Mouse (Mus musculus) hindbrain, embryonic 13.5 days (tissue): Measurements from ENCODE around the gene Pik3ap1. TPM values are rescaled to one million over a fixed set of nuclear protein-coding genes. Genes with fewer than 3 reads are reported as not detected.

ENCODE experiments used
- ATAC-seq: fragments of 200-750 bp; cut with Nextera tagmentation; 2 replicates; pipeline ENCODE4 v1.8.0; 2017; ENCODE audit warnings: moderate TSS enrichment; ENCODE audit not compliant: low FRiP score
- H3K27ac ChIP-seq: fragments of 300-500 bp; sonication (generic); 2 replicates; pipeline ENCODE4 v1.5.1; 2015; ENCODE audit warnings: inconsistent platforms, mild to moderate bottlenecking, moderate library complexity
- H3K27me3 ChIP-seq: fragments of 300-500 bp; sonication (generic); 2 replicates; pipeline ENCODE4 v1.6.1; 2015; ENCODE audit warnings: mild to moderate bottlenecking, inconsistent platforms
- H3K36me3 ChIP-seq: fragments of 300-500 bp; sonication (generic); 2 replicates; pipeline ENCODE4 v1.6.1; 2015; ENCODE audit warnings: mild to moderate bottlenecking, inconsistent platforms
- H3K4me1 ChIP-seq: fragments of 300-500 bp; sonication (generic); replicated peaks from 2 replicates; pipeline ENCODE4 v1.6.1; 2015; ENCODE audit warnings: inconsistent platforms
- H3K4me2 ChIP-seq: fragments of 300-500 bp; sonication (generic); 2 replicates; pipeline ENCODE4 v1.6.1; 2015; ENCODE audit warnings: inconsistent platforms, mild to moderate bottlenecking, moderate library complexity
- H3K4me3 ChIP-seq: fragments of 300-500 bp; sonication (generic); 2 replicates; pipeline ENCODE4 v1.5.1; 2015; ENCODE audit warnings: mild to moderate bottlenecking, inconsistent platforms
- H3K9ac ChIP-seq: fragments of 300-500 bp; sonication (generic); 2 replicates; pipeline ENCODE4 v1.6.1; 2015; ENCODE audit warnings: mild to moderate bottlenecking, inconsistent platforms
- H3K9me3 ChIP-seq: fragments of 300-500 bp; sonication (generic); 2 replicates; pipeline ENCODE4 v1.6.1; 2016; ENCODE audit warnings: inconsistent platforms
- WGBS: fragments of 180-500 bp; shearing (Covaris S2); methylation state at CpG from one replicate; pipeline ENCODE4 v1.1.7; 2015; 5-methylcytosine and 5-hydroxymethylcytosine counted together
- polyA plus RNA-seq: library from polyadenylated mRNA; unstranded; fragments of >200 nt; fragmentation: Nextera tagmentation; extraction: Ambion mirVana; gene quantifications from 2 replicates; pipeline ENCODE4 v1.2.1, GENCODE M21; 2015

Gene Pik3ap1
- polyA plus RNA-seq, 1 experiment from 2014 or later, result 2.2 TPM

DNA sequence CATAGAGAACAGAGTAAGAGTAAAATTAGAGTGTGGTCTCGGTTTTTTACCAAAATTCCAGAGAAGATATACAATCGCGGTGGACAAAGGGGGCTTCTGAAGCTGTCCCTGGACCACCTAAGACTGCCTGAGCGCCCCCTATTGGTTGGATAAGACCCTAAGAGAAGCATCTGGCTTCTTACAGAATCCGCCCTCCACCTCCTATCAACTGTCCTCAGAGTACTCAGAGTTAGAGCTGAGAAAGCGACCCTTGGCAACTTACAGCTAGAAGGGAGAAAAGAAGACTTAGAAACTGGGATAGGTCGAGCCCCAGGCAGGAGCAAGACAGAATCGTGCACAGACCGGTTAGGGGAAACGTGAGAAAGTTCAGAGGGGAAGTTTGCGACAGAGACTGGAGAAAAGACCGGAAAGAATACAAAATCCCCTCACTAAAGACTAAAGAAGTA lies 473 bp downstream of the Pik3ap1 start:
- Histone ChIP-seq H3K4me3 (peak overlapping the region; percentile 46), H3K36me3 (no peaks in the 10 kb centered on the region), H3K4me2 (peak overlapping the region; percentile 97), H3K27ac (no peak overlapping the region), H3K9me3 (no peaks in the 10 kb centered on the region), H3K4me1 (peaks cover 11% of the 10 kb centered on the region), H3K9ac (peak overlapping the region; percentile 74), H3K27me3 (peaks cover 40% of the 10 kb centered on the region)
- ATAC-seq, result no peak
- 12% methylated on average over 12 of the region's 12 CpGs for WGBS

DNA sequence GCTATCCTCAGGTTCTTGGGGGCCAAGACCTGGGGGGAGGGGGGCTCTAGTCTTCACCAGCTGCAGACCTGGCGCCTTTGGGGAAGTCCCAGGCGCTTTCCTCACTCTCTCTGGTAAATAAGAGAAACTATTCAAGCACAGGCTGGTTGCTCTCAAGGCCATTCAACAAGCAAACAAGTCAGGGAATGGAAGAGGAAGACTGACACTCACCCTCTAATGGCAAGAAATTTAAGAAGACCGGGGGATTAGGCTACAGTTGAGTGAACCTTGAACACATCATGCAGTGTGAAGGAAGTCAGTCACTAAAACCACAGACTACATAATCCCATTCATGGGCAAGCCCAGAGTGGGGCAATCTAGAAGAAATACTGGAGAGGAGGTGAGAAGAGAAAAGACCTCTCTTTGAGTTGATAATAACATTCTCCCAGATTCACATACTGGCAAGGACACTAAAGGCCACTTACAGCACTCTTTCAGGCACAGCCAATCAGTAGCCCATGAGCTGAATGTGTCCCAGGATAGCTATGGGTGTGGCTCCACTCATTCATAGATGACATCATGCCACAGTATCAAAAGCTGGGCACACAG lies 2.4 kb downstream of the Pik3ap1 start:
- H3K36me3 ChIP-seq, result no peaks in the 10 kb centered on the region
- ATAC-seq, result no peak
- peaks cover 40% of the 10 kb centered on the region for H3K27me3 ChIP-seq
- H3K4me3 ChIP-seq, result no peak overlapping the region
- peaks cover 11% of the 10 kb centered on the region for H3K4me1 ChIP-seq
- no peak overlapping the region for H3K27ac ChIP-seq
- WGBS, result 87% methylated on average over 3 of the region's 3 CpGs
- H3K4me2 ChIP-seq, result no peak overlapping the region
- no peak overlapping the region for H3K9ac ChIP-seq
- H3K9me3 ChIP-seq, result no peaks in the 10 kb centered on the region

DNA sequence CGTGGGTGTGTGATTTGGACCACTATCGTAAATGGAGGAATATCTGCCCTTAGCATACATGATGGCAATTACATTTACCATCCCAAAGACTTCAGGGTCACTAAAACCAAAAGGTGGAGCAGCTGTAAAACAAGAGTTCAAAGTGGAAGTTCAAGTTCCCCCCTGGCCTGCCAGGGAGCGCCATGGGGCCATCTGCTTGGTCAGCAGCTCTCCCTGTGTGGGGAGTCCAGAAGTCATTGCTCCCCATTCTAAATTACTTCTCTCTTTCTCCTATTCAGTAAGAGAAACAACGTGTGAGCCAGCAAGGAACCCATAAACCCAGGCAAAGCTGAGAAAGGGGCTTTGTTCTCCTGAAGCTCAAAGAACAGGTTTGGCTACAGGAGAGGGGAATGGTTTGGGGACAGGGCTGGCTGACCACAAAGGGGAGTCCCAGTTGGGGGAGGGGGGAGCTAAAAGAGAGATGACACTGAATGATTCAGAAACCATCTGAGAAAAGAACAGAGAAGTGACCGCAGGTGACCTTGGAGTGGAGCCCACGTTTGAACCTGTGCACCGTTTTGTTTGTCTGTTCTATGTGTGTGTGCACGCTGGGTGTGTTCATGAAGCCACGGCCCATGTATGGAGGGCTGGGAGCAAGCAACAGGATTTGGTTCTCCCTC lies 3.2 kb downstream of the Pik3ap1 start:
- no peak overlapping the region for H3K4me2 ChIP-seq
- 77% methylated on average over 9 of the region's 9 CpGs for WGBS
- H3K4me3 ChIP-seq, result no peak overlapping the region
- no peak for ATAC-seq
- no peak overlapping the region for H3K9ac ChIP-seq
- H3K4me1 ChIP-seq, result peaks cover 11% of the 10 kb centered on the region
- no peak overlapping the region for H3K27ac ChIP-seq
- no peaks in the 10 kb centered on the region for H3K9me3 ChIP-seq
- H3K36me3 ChIP-seq, result no peaks in the 10 kb centered on the region
- H3K27me3 ChIP-seq, result peaks cover 38% of the 10 kb centered on the region

DNA sequence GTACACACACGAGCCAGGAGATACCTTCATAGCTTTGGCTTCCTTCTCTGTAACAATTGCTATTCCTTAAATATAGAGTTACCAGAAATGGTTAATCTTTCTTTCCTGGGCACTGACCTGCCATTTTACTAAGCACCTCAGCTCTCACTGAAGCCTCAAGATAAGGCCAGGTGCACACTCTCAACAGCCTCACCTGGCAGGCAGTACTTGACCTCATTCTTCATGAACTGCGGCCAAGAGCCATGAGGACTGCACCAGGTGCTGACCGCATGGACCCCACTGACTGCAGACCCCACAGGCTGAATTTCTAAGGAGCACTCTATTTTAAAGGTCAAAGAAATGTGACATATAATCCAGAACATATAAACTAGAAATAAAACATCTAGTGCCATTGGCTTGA lies 5.7 kb downstream of the Pik3ap1 start:
- WGBS, result 91% methylated on average over 3 of the region's 3 CpGs
- H3K27ac ChIP-seq, result no peak overlapping the region

DNA sequence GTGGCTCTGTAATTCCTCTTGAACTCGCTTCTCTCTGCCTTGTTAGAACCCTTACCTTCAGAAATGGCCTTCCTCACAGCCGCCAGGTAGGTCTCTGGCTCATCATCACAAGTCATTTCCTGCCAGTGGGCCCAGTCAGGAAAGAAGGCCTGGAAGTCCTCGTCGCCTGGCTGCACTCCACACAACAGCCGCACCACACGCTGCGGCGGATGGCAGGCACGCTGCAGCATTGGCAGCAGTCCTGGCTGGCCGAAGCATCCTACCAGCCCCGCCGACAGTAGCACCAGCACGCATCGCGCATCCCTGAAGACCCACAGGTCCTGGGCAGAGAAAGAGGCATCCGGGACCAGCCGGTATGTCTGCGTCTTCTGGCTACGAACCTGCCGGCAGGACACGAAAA lies 9.1 kb downstream of the Pik3ap1 start:
- H3K4me1 ChIP-seq, result no peaks in the 10 kb centered on the region
- H3K27me3 ChIP-seq, result no peaks in the 10 kb centered on the region
- no peaks in the 10 kb centered on the region for H3K9me3 ChIP-seq
- H3K36me3 ChIP-seq, result no peaks in the 10 kb centered on the region
- no peak overlapping the region for H3K4me2 ChIP-seq
- 86% methylated on average over 21 of the region's 21 CpGs for WGBS
- H3K4me3 ChIP-seq, result no peak overlapping the region
- no peak overlapping the region for H3K27ac ChIP-seq
- no peak overlapping the region for H3K9ac ChIP-seq
- ATAC-seq, result no peak

More for the DNA sequence above, 5.7 kb downstream of the Pik3ap1 start:
- Histone ChIP-seq H3K9me3 (no peaks in the 10 kb centered on the region), H3K9ac (no peak overlapping the region), H3K4me1 (no peaks in the 10 kb centered on the region), H3K27me3 (peaks cover 12% of the 10 kb centered on the region), H3K4me2 (no peak overlapping the region), H3K4me3 (no peak overlapping the region), H3K36me3 (no peaks in the 10 kb centered on the region)
- ATAC-seq, result no peak

DNA sequence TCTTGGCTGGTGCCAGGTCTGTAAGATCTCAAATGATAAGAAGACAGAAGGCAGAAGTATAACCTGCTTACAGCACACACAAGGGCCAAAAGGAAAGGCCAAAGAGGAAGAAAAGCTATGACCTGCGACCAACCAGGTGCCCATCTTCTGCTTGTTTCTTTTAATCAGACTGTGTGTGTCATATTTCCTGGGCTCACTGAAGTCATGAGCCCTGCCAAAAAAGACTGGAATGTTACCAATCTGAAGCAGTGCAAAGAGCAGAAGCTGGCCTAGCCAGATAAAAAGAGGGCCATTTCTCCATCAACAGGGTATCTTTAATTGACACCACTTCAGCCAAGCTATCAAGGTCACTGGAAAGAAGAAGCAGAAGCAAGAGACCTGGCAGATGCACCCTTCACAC lies 9.8 kb downstream of the Pik3ap1 start:
- Histone ChIP-seq H3K27ac (no peak overlapping the region), H3K4me3 (no peak overlapping the region)
- WGBS, result 88% methylated on average over 1 of the region's 1 CpGs

DNA sequence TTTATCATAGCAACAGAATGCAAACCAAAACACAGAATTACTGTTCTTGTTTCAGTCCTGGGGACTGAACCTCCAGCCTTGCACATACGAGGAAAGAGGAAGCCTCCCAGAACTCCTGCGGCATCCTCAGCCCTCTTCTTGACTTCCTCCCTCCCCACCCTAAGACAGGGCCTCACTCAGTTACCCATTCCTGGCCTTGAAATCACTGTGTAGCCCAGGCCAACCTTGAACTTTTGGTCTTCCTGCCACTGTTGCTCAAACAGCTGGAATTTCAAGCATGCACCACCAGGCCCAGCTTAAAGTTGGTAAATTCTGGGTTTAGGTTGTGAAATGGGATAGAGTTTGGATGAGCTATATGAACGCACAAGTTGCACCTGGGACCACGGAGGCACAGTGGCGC lies 10.2 kb downstream of the Pik3ap1 start:
- H3K9me3 ChIP-seq, result no peaks in the 10 kb centered on the region
- H3K4me2 ChIP-seq, result no peak overlapping the region
- no peak for ATAC-seq
- no peak overlapping the region for H3K9ac ChIP-seq
- H3K4me3 ChIP-seq, result no peak overlapping the region
- no peaks in the 10 kb centered on the region for H3K27me3 ChIP-seq
- WGBS, result 95% methylated on average over 5 of the region's 5 CpGs
- no peaks in the 10 kb centered on the region for H3K36me3 ChIP-seq
- H3K27ac ChIP-seq, result no peak overlapping the region
- H3K4me1 ChIP-seq, result no peaks in the 10 kb centered on the region

More for the DNA sequence above, 9.8 kb downstream of the Pik3ap1 start:
- no peak overlapping the region for H3K9ac ChIP-seq
- H3K36me3 ChIP-seq, result no peaks in the 10 kb centered on the region
- no peaks in the 10 kb centered on the region for H3K4me1 ChIP-seq
- no peaks in the 10 kb centered on the region for H3K27me3 ChIP-seq
- H3K9me3 ChIP-seq, result no peaks in the 10 kb centered on the region
- ATAC-seq, result no peak
- H3K4me2 ChIP-seq, result no peak overlapping the region

DNA sequence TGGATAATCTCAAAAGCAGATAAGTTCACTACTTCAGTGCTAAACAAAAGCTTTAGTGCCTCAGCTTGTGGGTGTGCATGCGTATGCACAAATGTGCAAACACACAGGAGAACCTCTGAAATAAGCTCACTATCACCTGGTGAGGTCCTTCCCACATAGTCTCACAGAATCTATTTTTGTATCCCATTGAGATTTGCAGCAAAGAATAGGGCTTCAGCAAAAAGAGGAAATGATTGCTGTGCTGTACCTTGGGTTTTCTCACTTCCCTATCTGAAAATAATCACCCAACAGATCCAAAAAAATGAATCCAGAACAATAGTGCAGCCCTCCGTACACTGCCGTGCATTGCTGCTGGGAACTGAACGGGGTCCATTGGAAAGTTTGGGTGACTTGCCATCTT lies 12.6 kb downstream of the Pik3ap1 start:
- Histone ChIP-seq H3K9ac (no peak overlapping the region), H3K27me3 (no peaks in the 10 kb centered on the region), H3K9me3 (no peaks in the 10 kb centered on the region), H3K4me1 (no peaks in the 10 kb centered on the region), H3K36me3 (no peaks in the 10 kb centered on the region), H3K27ac (no peak overlapping the region), H3K4me3 (no peak overlapping the region), H3K4me2 (no peak overlapping the region)
- 95% methylated on average over 4 of the region's 4 CpGs for WGBS
- no peak for ATAC-seq

DNA sequence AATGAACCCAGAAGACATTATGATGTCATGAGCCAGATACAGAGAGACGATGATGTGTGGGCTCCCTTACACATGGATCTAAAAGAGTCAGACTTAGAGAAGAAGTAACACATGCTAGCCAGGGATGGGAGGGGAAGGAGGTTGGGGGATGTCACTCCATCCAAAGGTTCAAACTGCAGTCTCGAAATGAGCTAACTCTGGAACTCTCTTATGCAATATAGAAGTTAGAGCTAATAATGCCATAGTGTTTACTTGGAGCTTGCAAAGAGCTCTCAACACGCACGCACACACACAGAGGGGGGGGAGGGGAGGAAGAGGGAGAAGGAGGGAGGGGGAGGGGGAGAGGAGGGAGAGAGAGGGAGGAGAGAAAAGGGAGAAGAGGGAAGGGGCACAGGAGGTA lies 13.5 kb downstream of the Pik3ap1 start:
- no peak overlapping the region for H3K27ac ChIP-seq
- no peaks in the 10 kb centered on the region for H3K36me3 ChIP-seq
- no peak overlapping the region for H3K4me3 ChIP-seq
- H3K27me3 ChIP-seq, result no peaks in the 10 kb centered on the region
- no peaks in the 10 kb centered on the region for H3K9me3 ChIP-seq
- ATAC-seq, result no peak
- WGBS, result 87% methylated on average over 4 of the region's 4 CpGs
- H3K4me2 ChIP-seq, result no peak overlapping the region
- H3K9ac ChIP-seq, result no peak overlapping the region
- H3K4me1 ChIP-seq, result no peaks in the 10 kb centered on the region

DNA sequence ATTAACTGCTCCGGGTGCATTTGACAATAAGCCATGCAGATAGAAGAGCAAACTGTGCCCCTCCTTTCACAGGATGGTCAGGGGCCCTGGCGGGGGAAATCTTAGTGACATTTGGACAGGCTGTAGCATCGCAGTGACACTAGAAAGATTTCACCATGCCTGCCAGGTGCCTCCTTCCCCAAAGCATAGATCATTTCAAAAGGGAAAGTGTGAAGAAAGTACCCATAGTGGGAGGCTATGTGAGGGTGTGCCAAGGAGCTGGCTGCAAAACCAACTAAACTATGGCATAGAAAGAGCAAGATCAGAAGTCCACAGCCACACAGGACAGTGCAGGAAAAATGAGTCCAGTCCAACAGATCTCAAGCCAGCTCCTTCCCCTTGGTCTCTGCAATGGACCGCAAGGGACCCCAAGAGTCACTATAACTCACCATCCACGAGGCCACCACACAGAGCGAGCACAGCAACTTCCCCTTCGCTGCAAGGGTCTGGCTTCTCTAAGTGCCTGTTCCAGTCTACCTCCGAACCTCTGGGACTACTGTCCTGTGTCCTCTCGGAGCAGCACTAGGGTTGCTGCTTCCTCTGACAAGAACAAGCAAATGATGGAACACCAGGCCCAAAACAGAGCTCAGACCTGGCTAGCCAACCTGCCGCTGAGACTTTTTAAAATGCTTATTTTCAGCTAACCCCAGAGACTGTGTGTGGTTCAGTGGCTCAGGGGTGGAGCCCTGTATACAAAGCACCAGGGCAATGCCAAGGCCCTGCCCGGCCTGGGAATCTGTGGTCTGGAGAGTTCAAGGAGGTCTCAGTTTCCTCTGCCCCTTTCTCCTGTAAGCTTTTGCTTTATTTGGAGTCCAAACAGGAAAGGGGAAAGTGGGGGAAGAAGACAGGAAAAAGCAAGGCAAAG lies 15.1 kb downstream of the Pik3ap1 start:
- WGBS, result 84% methylated on average over 11 of the region's 11 CpGs
- no peaks in the 10 kb centered on the region for H3K9me3 ChIP-seq
- ATAC-seq, result no peak
- no peak overlapping the region for H3K4me3 ChIP-seq
- no peaks in the 10 kb centered on the region for H3K36me3 ChIP-seq
- H3K27me3 ChIP-seq, result no peaks in the 10 kb centered on the region
- H3K4me1 ChIP-seq, result no peaks in the 10 kb centered on the region
- no peak overlapping the region for H3K4me2 ChIP-seq
- no peak overlapping the region for H3K9ac ChIP-seq
- H3K27ac ChIP-seq, result no peak overlapping the region

DNA sequence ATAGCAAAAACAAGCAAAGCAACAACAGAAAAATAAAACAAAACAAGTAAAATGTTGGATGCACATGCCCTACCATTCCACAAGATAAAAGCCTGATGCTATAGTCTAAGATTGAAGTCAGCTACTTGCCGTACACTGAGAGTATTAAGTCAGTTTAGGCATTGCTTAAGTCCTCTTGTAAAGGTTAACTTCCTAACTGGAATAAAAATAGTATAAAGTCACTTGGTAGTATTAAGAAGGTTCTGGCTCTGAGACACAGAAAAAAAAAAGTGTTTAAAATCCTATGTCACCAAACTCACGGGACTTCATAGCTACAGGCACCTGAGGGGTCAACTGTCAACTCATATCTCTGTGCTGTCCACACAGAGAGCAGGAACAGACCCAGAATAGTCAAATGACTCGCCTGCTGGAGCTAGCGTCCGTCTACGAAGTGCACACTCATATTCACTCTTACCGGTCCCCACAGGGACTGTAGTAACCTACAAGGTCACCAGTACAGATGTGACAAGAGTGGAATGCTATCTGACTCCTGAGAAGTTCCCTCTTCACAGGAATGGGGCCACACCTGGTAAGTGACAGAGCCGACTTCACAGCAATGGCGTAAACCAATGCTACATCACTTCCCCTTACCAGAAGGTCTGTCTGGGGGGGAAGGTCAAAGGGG lies 17.9 kb downstream of the Pik3ap1 start:
- WGBS, result 85% methylated on average over 9 of the region's 9 CpGs
- Histone ChIP-seq H3K36me3 (no peaks in the 10 kb centered on the region), H3K9me3 (no peaks in the 10 kb centered on the region), H3K4me2 (no peak overlapping the region), H3K27ac (no peak overlapping the region), H3K27me3 (no peaks in the 10 kb centered on the region), H3K4me3 (no peak overlapping the region), H3K9ac (no peak overlapping the region), H3K4me1 (no peaks in the 10 kb centered on the region)
- ATAC-seq, result no peak

DNA sequence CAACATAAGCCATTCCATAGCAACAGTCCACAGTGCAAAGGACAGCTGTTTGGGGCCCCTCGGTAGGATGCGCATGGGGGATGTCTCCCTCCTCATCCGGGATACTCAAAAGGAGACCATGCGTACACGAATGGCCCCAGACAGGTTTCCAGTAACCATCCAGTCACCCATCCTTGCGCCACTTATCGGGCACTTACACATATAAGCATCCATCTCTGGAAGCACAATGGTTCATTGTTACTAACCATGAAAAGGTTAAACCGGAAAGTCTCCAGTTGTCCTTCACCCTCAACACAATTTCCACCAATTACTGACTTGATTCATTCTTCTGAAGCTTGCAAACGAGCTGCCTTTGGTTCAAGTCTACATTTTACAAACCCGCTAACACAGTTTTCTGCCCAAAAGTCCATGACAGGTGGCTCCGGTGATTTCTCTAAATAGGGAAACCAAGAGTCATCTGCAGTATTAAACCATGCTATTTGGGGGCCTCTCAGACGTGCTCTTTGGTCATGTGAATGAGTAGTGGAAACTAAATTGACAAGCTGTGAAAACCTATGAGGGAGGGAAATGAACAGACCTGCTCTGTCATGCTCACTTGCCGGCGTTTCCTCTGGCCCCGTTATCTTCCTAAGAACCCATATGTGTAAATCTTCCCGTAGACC lies 18.6 kb downstream of the Pik3ap1 start:
- Histone ChIP-seq H3K36me3 (no peaks in the 10 kb centered on the region), H3K27ac (no peak overlapping the region), H3K4me3 (no peak overlapping the region), H3K9me3 (no peaks in the 10 kb centered on the region), H3K27me3 (no peaks in the 10 kb centered on the region), H3K4me2 (no peak overlapping the region), H3K9ac (no peak overlapping the region), H3K4me1 (no peaks in the 10 kb centered on the region)
- no peak for ATAC-seq
- 88% methylated on average over 16 of the region's 16 CpGs for WGBS
